Mouse (Mus musculus) kidney, adult 2 months (tissue): ENCODE results near the gene Spn. TPM values are rescaled to one million over a fixed set of nuclear protein-coding genes. Genes with fewer than 3 reads are reported as not detected.
"Not testable (repeated sequence)": the region's sequence is repeated elsewhere in the genome, so short reads cannot be mapped to it uniquely, and the experiment has no call there.

Experiments used
- DNase-seq: peaks from one replicate; pipeline ENCODE4 v3.0.0; 2021
- H3K27ac ChIP-seq: fragments of 200-500 bp; 2 replicates; pipeline ENCODE4 v1.5.1; 2012; ENCODE audit warnings: low read depth, low read length, control low read depth, inconsistent platforms; ENCODE audit not compliant: insufficient read depth
- H3K27me3 ChIP-seq: fragments of 200-500 bp; replicated peaks from 2 replicates; pipeline ENCODE4 v1.6.1; 2012; ENCODE audit warnings: mild to moderate bottlenecking, moderate library complexity, low read length, inconsistent platforms; ENCODE audit not compliant: control insufficient read depth, insufficient read depth
- H3K36me3 ChIP-seq: fragments of 200-500 bp; 2 replicates; pipeline ENCODE4 v1.6.1; 2012; ENCODE audit warnings: mild to moderate bottlenecking, moderate library complexity, low read length, inconsistent platforms; ENCODE audit not compliant: control insufficient read depth, insufficient read depth
- H3K4me1 ChIP-seq: fragments of 200-500 bp; 2 replicates; pipeline ENCODE4 v1.6.1; 2011; ENCODE audit warnings: low read length; ENCODE audit not compliant: control insufficient read depth, insufficient read depth
- H3K4me3 ChIP-seq: fragments of 200-500 bp; 2 replicates; pipeline ENCODE4 v1.5.1; 2011; ENCODE audit warnings: mild to moderate bottlenecking, low read depth, low read length, control low read depth; ENCODE audit not compliant: insufficient read depth
- CTCF ChIP-seq: fragments of 200-500 bp; conservative IDR thresholded peaks from 2 replicates; pipeline ENCODE4 v1.5.1; 2011; ENCODE audit warnings: low read depth, mild to moderate bottlenecking, control low read depth, low read length, moderate library complexity, mixed read lengths; ENCODE audit not compliant: insufficient read depth, insufficient read length
- POLR2A ChIP-seq: fragments of 200-500 bp; IDR thresholded peaks from one replicate; pipeline ENCODE4 v1.6.1; 2011; ENCODE audit warnings: low read depth, low read length, control low read depth
- WGBS: fragments of 180-500 bp; shearing (Covaris S2); methylation state at CpG from one replicate; pipeline ENCODE4 v1.1.7; 2018; 5-methylcytosine and 5-hydroxymethylcytosine counted together
- polyA plus RNA-seq: library from polyadenylated mRNA; depleted of rRNA; stranded (reverse); fragments of >200 nt; gene quantifications from 2 replicates; pipeline ENCODE4 v1.2.3, GENCODE M21; 2012

Spn gene
- polyA plus RNA-seq, 1 experiment, result 5.2 TPM

- no peak for DNase-seq
- Histone ChIP-seq H3K27ac (no peak overlapping the region), H3K4me3 (no peak overlapping the region), H3K27me3 (no peaks in the 10 kb centered on the region), H3K36me3 (no peaks in the 10 kb centered on the region), H3K4me1 (no peaks in the 10 kb centered on the region)
- no peak for TF ChIP-seq POLR2A
- TF ChIP-seq CTCF, result no peak
- 79% methylated on average over 7 of the region's 7 CpGs for WGBS
These were observed 41.2 kb downstream of the Spn start for GRCm38 (mm10) chr7:127096456-127096855.

DNA sequence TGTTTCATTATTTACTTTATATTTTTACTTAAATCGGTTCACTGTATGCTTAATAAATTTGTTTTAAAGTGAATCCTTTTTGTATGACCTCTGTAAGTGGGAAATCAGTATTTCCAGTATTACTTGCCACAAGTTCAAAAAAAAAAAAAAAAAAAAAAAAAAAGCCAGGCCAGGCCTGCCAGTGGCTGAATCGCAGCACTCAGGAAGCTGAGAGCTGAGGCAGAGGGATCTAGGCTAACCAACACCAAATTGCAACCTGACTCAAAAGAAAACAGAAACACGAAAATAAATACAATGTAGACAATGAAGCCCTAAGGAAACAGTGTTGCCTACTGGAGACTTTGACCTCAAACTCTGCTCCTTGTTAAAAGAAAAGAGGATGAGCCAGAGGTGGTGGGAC, 43.7 kb downstream of the Spn start:
- WGBS, result 82% methylated on average over 3 of the region's 3 CpGs

GRCm38 (mm10) chr7:127091114-127091896, 46.3 kb downstream of the Spn start, which contains the start of gene AI467606:
TSS of gene AI467606 (plus strand) at chr7:127091359.
- peak within 1 kb of the TSS; percentile 53 for H3K4me3 ChIP-seq
- H3K36me3 ChIP-seq, result no peaks in the 10 kb centered on the region
- no peaks in the 10 kb centered on the region for H3K27me3 ChIP-seq
- peak within 1 kb of the TSS; percentile 12; the same call in 1 of the 2 replicates for H3K27ac ChIP-seq
- no peaks in the 10 kb centered on the region for H3K4me1 ChIP-seq
- no peak for TF ChIP-seq POLR2A
- no peak for TF ChIP-seq CTCF
- WGBS, result 63% methylated on average over 16 of the region's 16 CpGs
- DNase-seq, result peak; percentile 59

More for the DNA sequence above, 43.7 kb downstream of the Spn start:
- H3K27me3 ChIP-seq, result no peaks in the 10 kb centered on the region
- TF ChIP-seq POLR2A (no peak), CTCF (no peak)
- no peak overlapping the region for H3K27ac ChIP-seq
- no peak overlapping the region for H3K4me3 ChIP-seq
- DNase-seq, result no peak
- H3K36me3 ChIP-seq, result no peaks in the 10 kb centered on the region
- H3K4me1 ChIP-seq, result no peaks in the 10 kb centered on the region

GRCm38 (mm10) chr7:127090154-127091113, 47.2 kb downstream of the Spn start:
- TF ChIP-seq POLR2A (no peak), CTCF (no peak)
- no peaks in the 10 kb centered on the region for H3K4me1 ChIP-seq
- peak overlapping the region; percentile 12; the same call in 1 of the 2 replicates for H3K27ac ChIP-seq
- WGBS, result 89% methylated on average over 20 of the region's 20 CpGs
- no peaks in the 10 kb centered on the region for H3K27me3 ChIP-seq
- H3K36me3 ChIP-seq, result no peaks in the 10 kb centered on the region
- no peak for DNase-seq
- no peak overlapping the region for H3K4me3 ChIP-seq

DNA sequence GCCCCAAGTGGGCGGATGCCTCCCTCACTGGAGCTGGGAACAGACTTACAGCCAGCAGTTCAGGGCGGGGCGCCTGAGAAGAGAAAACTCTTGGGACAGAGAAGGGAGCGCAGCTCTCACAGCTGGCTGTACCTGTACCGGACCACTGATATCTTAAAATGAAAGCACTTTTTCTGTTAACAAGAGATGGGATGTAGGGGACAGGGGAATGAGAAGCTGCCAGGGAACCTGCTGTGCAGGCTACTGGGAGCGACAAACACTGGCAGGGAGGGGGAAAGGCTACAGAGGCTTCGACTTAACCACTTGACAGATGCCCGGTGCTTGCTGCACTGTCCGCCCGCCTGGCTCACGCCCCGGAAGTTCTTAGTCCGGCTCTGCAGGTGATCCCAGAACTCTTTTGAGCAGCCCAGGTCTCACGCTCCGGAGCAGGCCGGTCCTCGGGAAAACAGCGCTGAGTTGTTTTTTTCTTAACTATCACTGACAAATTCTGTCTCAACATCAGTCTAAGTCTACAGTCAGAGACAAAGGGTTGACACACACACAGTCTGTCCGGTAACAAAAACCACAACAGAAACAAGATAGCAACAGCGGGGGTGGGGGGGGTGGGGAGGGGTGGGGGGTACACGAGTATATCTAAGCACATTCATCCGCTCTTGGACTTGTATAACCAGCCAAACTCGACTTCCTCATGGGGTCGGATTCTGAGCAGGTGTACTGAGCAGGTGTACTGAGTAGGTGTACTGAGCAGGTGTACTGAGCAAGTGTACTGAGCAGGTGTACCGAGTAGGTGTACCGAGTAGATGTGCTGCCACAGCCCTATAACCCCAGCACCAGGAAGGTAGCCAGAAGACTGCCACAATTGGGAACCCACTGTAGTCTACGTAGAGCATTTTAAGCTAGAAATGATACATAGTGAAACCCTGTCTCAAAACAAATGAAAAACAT, 48.5 kb downstream of the Spn start:
- Histone ChIP-seq H3K27ac (no peak overlapping the region), H3K4me1 (no peaks in the 10 kb centered on the region), H3K4me3 (peak overlapping the region; percentile 5; the same call in 1 of the 2 replicates), H3K36me3 (no peaks in the 10 kb centered on the region), H3K27me3 (no peaks in the 10 kb centered on the region)
- WGBS, result 29% methylated on average over 27 of the region's 27 CpGs
- peak; percentile 42 for DNase-seq
- TF ChIP-seq POLR2A (no peak), CTCF (no peak)

- no peak for DNase-seq
- H3K4me3 ChIP-seq, result no peak overlapping the region
- no peaks in the 10 kb centered on the region for H3K27me3 ChIP-seq
- no peaks in the 10 kb centered on the region for H3K4me1 ChIP-seq
- no peak for TF ChIP-seq CTCF
- TF ChIP-seq POLR2A, result no peak
- WGBS, result 89% methylated on average over 3 of the region's 3 CpGs
- H3K27ac ChIP-seq, result no peak overlapping the region
- H3K36me3 ChIP-seq, result no peaks in the 10 kb centered on the region
These were observed 49.5 kb downstream of the Spn start for GRCm38 (mm10) chr7:127088083-127088482.

DNA sequence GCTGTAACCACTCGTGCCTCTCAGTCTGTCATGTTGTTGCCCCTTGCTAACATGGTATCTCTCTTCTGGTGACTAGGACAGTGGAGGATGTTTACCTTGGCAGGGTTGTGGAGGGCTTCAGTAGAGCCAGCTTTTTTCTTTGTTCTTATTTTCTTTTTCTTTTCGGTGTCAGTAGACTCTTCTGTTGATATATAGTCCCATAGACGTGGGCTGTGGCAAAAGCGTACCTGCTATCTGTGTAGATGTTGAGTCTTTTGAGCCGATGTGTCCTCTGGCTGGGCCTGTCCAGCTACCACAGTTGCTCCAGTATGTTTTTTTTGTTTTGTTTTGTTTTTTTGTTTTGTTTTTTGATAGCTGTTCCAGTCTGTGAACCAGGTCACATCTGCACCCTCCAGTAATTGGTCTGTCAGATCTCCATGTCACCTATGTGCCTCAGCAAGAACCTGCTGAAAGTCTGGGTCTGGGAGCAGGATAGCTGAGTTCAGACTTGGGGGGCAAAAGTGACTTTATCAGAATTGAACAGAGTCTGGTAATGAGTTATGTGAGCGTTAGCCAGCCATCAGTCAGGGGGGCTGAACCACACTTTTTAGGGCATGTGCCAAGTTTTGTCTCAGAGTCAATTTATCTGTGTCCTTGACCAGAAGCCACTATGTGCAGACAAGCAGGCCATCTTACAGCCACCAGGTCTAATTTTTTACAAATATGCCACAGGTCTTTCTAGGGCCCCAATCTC, 50.2 kb downstream of the Spn start, which contains the start of gene Zg16:
TSS of gene Zg16 (minus strand) at position 51 of the 733 bp plus-strand sequence.
- not testable (repeated sequence) for H3K27ac ChIP-seq, DNase-seq

GRCm38 (mm10) chr7:127085751-127086150, 51.9 kb downstream of the Spn start:
- not testable (repeated sequence) for H3K27ac ChIP-seq, H3K4me1 ChIP-seq, DNase-seq, H3K4me3 ChIP-seq, H3K27me3 ChIP-seq, H3K36me3 ChIP-seq
- WGBS, result 73% methylated on average over 6 of the region's 6 CpGs

More for the DNA sequence above, 50.2 kb downstream of the Spn start, which contains the start of gene Zg16:
- 69% methylated on average over 6 of the region's 6 CpGs for WGBS
- H3K27me3 ChIP-seq, H3K4me1 ChIP-seq, H3K4me3 ChIP-seq, H3K36me3 ChIP-seq: not testable (repeated sequence)
